In the genomic region with DNA sequence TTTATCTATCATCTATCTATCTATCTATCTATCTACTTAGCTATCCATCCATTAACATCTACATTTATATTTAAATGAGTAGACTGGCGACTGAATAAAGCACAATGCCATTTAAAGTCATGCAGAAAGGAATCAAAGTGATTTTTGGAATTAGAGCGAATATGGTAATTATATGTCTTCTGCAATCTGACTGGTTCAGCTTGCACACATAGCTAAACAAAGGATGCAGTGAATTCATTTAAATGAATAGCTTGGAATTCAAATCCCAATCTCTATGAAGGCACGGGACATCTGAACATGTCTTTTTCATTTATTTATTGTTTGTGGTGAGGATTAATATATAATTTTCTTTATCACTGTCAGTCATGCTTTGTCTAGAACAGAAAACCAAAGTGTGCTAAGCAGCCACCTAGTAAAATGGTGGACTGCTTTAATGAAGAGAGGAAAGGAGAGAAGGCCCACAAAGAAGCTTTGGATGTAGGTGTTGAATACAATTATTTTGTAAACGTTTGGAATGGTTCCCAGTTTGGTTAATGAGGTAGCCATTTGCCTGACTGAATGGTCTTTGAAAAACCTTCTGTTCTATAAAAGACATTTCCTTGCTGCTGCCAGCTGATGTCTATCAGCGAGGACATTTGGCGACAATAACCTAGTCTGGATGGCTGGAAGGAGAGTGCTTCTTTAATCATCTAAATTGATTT, we compare ENCODE assay signal across 21 mouse cellular contexts.
DNase-seq lines count a peak whose midpoint lies in the region; ATAC-seq and TF ChIP-seq lines count a peak whose summit lies in the region.
"Had no signal": no experiment of that assay in that cellular context is flagged by ENCODE, and none has a peak within 500 bp of the region (broad histone marks: within the 10 kb centered on the region; RNA-seq: fewer than 3 reads in every experiment).

No protein-coding gene starts in this region.

- 11% methylated on average over 6 of the region's 6 CpGs for WGBS in forebrain, embryonic 16.5 days
- 50% methylated on average over 6 of the region's 6 CpGs for WGBS in midbrain, embryonic 15.5 days
- 90% methylated on average over 6 of the region's 6 CpGs for WGBS in thymus, adult 2 months

- no peaks in the 10 kb centered on the region for H3K9me3 ChIP-seq in forebrain, embryonic 16.5 days (ENCODE audit: control insufficient read depth, low read length)
- H3K9me3 ChIP-seq in midbrain, embryonic 15.5 days, result no peaks in the 10 kb centered on the region
- H3K9me3 ChIP-seq: embryonic facial prominence, embryonic 13.5 days; heart, embryonic 13.5 days; limb, embryonic 10.5 days; liver, embryonic 12.5 days had no signal

- H3K4me3 ChIP-seq in forebrain, embryonic 16.5 days (replicated peaks; ENCODE audit: low read length), result no peak overlapping the region
- H3K4me3 ChIP-seq in midbrain, embryonic 15.5 days, result no peak overlapping the region
- no peak overlapping the region for H3K4me3 ChIP-seq in thymus, adult 2 months (ENCODE audit: control insufficient read depth, insufficient read depth, low read length)
- H3K4me3 ChIP-seq: embryonic facial prominence, embryonic 13.5 days; heart, embryonic 13.5 days; limb, embryonic 10.5 days; liver, embryonic 12.5 days; megakaryocyte, embryonic 14.5 days had no signal

- H3K27me3 ChIP-seq in forebrain, embryonic 16.5 days (replicated peaks; ENCODE audit: control insufficient read depth, insufficient read depth, low read length), result no peaks in the 10 kb centered on the region
- H3K27me3 ChIP-seq in midbrain, embryonic 15.5 days (replicated peaks), result no peaks in the 10 kb centered on the region
- no peaks in the 10 kb centered on the region for H3K27me3 ChIP-seq in thymus, adult 2 months (ENCODE audit: control insufficient read depth, insufficient read depth, low read length)
- H3K27me3 ChIP-seq: embryonic facial prominence, embryonic 13.5 days; heart, embryonic 13.5 days; liver, embryonic 12.5 days; megakaryocyte, embryonic 14.5 days had no signal

- ATAC-seq in forebrain, embryonic 16.5 days, result peak; percentile 88
- ATAC-seq in midbrain, embryonic 15.5 days (replicated peaks), result peak; percentile 82
- ATAC-seq: liver, embryonic 12.5 days; lung, postnatal 0 days had no signal

- no peak overlapping the region for H3K9ac ChIP-seq in forebrain, embryonic 16.5 days (replicated peaks; ENCODE audit: low read depth, low read length)
- no peak overlapping the region for H3K9ac ChIP-seq in midbrain, embryonic 15.5 days
- H3K9ac ChIP-seq: embryonic facial prominence, embryonic 13.5 days; heart, embryonic 13.5 days; liver, embryonic 12.5 days had no signal

- peaks cover 10% of the 10 kb centered on the region for H3K4me1 ChIP-seq in forebrain, embryonic 16.5 days (replicated peaks; ENCODE audit: control insufficient read depth, insufficient read depth, low read length)
- H3K4me1 ChIP-seq in midbrain, embryonic 15.5 days, result no peaks in the 10 kb centered on the region
- H3K4me1 ChIP-seq in thymus, adult 2 months (replicated peaks; ENCODE audit: control insufficient read depth, insufficient read depth, low read length), result no peaks in the 10 kb centered on the region
- H3K4me1 ChIP-seq: embryonic facial prominence, embryonic 13.5 days; heart, embryonic 13.5 days; limb, embryonic 10.5 days; liver, embryonic 12.5 days; megakaryocyte, embryonic 14.5 days had no signal

- TF ChIP-seq POLR2A in brain, embryonic 14.5 days (IDR thresholded peaks at IDR 0.05; ENCODE audit: borderline replicate concordance, extremely low read depth, insufficient read depth, insufficient read length, poor library complexity, severe bottlenecking), result no peak
- TF ChIP-seq POLR2A in thymus, adult 2 months (IDR thresholded peaks at IDR 0.05; ENCODE audit: control insufficient read depth, extremely low read depth, insufficient read depth, low read length, poor library complexity), result no peak

- peak overlapping the region; percentile 57 for H3K27ac ChIP-seq in forebrain, embryonic 16.5 days (ENCODE audit: low read length)
- no peak overlapping the region for H3K27ac ChIP-seq in midbrain, embryonic 15.5 days
- no peak overlapping the region for H3K27ac ChIP-seq in thymus, adult 2 months (ENCODE audit: control insufficient read depth, insufficient read depth, low read length)
- H3K27ac ChIP-seq: embryonic facial prominence, embryonic 13.5 days; heart, embryonic 13.5 days; limb, embryonic 10.5 days; liver, embryonic 12.5 days had no signal

- no peak overlapping the region for H3K4me2 ChIP-seq in forebrain, embryonic 16.5 days (ENCODE audit: low read length)
- no peak overlapping the region for H3K4me2 ChIP-seq in midbrain, embryonic 15.5 days
- H3K4me2 ChIP-seq: embryonic facial prominence, embryonic 13.5 days; heart, embryonic 13.5 days; liver, embryonic 12.5 days had no signal

- TF ChIP-seq CTCF in brain, embryonic 14.5 days (IDR thresholded peaks at IDR 0.05; ENCODE audit: borderline replicate concordance, extremely low read depth, insufficient read depth, insufficient read length), result no peak
- TF ChIP-seq CTCF in thymus, adult 2 months (IDR thresholded peaks at IDR 0.05; ENCODE audit: borderline replicate concordance, control insufficient read depth, extremely low read depth, insufficient read depth, low read length, poor library complexity), result no peak

- no peaks in the 10 kb centered on the region for H3K36me3 ChIP-seq in forebrain, embryonic 16.5 days (ENCODE audit: control insufficient read depth, insufficient read depth)
- no peaks in the 10 kb centered on the region for H3K36me3 ChIP-seq in midbrain, embryonic 15.5 days (replicated peaks)
- no peaks in the 10 kb centered on the region for H3K36me3 ChIP-seq in thymus, adult 2 months (ENCODE audit: control insufficient read depth, insufficient read depth, low read length)
- H3K36me3 ChIP-seq: embryonic facial prominence, embryonic 13.5 days; heart, embryonic 13.5 days; limb, embryonic 10.5 days; liver, embryonic 12.5 days had no signal

- intact Hi-C loops in left cerebral cortex, postnatal 36 days (cut with DNase I), result no loop called here
- intact Hi-C loops in gastrocnemius, postnatal 36 days (cut with DNase I), result no loop called here
- intact Hi-C loops in left cerebral cortex, postnatal 25 days (cut with DNase I), result no loop called here

- peak; percentile 0 for DNase-seq in left cerebral cortex, adult 11 months (ENCODE audit: low spot score)
- no peak for DNase-seq in left cerebral cortex, postnatal 36 days (ENCODE audit: low spot score in 2 of 2)
- peak; percentile 97 for DNase-seq in brain, embryonic 14.5 days (ENCODE audit: low read depth)
- no peak for DNase-seq in gastrocnemius, postnatal 36 days
- no peak for DNase-seq in left cerebral cortex, postnatal 25 days (ENCODE audit: low spot score in 2 of 2)
- no peak for DNase-seq in thymus, adult 2 months
- DNase-seq: adrenal gland, postnatal 36 days; cerebellum, adult 11-12 months; kidney, adult 18-20 months; kidney, postnatal 25 days; layer of hippocampus, adult 9-11 months; right cerebral cortex, adult 18-20 months; thymus, postnatal 25 days had no signal

Comparison
In these comparisons a context has a peak if more than half of its experiments do, and no peak if none do; other contexts are left out.
1. DNase-seq: peak in left cerebral cortex, adult 11 months (single experiment) and brain, embryonic 14.5 days (single experiment); none in left cerebral cortex, postnatal 36 days (0 of 2), gastrocnemius, postnatal 36 days (0 of 2), left cerebral cortex, postnatal 25 days (0 of 2) and thymus, adult 2 months (single experiment).